Mouse (Mus musculus) ES-CJ7 (cell line): ENCODE results near the gene Armh2.

Experiments
- DNase-seq: peaks from one replicate; pipeline ENCODE4 v3.0.0; 2011; ENCODE audit warnings: low read depth, low spot score

The Armh2 gene

DNA sequence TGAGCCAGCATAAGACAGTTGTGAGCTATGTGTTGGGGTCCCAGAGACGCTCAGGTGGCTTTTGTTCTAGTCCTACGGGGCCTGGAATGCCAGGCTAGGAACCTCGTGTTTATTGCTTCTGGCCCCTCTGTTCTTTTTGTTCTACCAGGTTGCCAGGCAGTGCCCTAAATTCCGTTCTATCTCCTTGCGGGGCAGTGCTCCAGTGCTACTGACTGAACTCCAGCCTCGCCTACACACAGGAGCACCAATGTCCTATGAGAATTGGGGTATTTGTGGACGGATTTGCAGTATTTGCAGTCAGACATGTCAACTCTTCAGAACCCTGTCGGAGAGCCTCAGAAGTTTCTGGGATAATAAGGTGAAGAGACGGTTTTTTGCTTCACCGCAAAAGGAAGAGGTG, at the start of gene Armh2:
Gene Armh2 (plus strand): TSS at position 205 of the 400 bp plus-strand sequence.
- no peak for DNase-seq

DNA sequence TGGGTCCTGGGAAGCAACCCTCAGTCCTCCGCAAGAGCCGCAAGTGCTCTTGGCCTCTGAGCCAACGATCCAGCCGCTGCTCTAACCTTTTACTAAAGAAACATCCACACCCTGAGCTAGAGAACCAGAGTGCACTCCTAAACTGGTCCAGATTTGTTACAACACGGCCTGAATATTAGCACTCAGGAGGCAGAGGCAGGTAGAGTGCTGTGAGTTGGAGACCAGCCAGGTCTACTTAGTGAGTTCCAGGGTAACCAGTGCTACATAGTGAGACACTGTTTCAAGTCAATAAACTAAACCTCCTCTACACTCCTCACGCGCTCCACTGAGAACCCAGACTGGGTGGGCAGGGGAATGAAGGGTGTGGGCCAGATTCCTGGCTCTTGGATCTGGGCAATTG, 47.7 kb upstream of the Armh2 start:
- DNase-seq = no peak

DNA sequence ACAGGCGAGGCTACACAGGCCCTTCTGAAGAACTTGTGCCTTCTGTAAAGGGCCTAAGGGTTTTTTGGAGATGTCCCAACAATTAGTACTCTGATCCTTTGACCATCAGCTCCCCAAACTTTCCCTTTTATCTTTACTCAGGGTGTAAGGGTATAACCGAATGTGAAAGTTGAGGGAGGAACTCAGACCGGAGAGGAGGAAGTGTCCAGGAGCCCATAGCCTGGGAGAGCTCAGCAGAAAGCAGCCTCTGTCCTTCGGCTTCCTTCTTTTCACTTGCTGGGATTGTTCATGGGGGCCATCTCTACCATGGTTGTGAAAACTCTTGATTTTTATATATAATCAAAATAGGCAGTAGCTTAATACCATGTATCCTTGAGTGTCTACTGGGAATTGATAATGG, 42.3 kb upstream of the Armh2 start:
- DNase-seq = no peak

DNA sequence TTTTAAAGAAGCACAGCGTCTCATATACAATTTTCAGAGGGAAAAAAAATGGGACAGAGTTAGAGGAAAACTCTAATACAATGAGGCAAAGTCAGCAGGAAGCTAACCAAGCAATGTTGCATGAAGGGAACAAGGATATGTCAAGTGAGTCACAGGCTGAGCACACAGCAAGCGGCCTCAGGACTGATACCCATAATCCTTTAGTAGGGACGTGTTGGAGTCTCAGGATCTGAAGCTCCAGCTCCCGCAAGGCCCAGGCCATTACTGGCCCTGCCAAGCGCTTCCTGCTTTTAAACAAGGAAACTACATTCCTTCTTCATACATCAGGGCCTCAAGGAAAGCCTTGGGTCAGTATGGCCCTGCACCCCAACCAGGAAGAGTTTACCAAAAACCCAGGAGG, 38.9 kb upstream of the Armh2 start:
- no peak for DNase-seq

DNA sequence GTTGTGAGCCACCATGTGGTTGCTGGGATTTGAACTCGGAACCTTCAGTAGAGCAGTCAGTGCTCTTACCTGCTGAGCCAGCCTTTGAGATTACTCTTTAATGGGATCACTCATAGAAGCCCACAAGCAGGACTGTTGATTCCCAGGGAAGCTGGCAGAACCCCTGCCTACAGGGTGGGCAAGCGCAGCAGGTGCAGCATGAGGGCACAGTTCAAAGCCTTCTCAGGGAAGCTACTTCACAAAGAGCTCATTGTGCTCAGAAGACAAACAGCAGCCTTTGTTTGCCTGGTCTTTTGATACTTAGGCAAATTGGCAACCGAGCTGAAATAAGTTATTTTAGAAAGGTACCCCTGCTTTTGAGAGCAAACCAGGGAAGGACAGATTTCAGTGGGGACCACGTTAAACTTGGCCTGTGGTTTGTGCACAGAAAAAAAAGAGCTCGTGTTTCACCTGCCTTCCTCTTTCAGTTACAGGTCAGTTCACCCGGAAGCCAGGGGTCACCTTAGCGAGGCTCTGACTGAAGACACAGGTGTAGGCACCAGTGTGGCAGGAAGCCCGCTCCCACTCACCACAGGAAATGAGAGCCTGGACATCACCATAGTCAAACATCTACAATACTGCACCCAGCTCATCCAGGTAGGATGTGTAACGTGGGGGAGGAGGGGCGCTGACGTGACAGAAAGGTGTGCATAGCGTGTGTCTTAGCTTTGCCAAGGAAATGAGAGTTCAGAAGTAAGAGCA, 31.2 kb upstream of the Armh2 start:
- DNase-seq = no peak

DNA sequence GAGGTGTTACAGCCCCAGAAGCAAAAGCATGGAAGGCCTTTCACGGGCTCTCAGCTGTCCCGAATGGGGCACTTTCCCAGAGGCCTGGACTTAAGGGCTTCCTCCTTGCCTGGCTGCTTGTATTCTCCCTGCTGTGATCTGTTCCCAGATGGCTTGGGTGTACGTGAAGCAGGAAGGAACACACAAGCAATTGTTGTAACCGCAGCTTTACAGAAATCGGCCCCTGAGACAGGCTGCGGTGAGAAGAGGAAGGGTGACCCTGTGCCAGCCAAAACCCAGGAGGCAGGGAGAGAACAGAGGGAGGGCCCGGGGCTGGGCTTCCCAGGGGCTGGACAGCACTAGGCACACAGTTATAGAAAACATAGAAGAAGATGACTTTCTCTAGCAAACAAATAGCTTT, 30.1 kb upstream of the Armh2 start:
- DNase-seq = no peak

DNA sequence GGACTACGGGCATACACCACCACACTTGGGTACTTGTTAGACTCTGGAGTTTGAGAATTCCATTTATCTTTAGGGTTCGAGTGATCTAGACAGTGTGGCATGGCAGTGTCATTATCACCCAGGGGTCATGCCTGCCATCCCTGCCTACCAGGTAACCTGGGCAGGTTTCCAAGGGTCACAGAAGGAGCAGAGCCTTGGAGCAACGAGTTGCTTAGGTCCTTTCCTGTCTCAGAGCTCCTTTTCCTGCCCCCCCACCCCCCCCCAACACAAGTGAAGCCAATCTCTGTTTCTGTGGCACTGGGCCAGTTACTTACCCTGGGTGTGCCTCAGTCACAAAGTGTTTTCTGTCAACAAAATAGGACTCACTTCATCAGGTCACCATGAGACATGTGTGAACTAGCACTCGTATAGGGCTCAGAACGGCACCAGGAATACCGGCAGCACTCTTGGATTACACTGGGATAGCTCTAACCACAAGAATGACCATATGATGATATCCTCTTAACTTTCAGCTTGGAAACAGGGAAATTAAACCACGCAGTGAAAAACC, 28.4 kb upstream of the Armh2 start:
- no peak for DNase-seq

DNA sequence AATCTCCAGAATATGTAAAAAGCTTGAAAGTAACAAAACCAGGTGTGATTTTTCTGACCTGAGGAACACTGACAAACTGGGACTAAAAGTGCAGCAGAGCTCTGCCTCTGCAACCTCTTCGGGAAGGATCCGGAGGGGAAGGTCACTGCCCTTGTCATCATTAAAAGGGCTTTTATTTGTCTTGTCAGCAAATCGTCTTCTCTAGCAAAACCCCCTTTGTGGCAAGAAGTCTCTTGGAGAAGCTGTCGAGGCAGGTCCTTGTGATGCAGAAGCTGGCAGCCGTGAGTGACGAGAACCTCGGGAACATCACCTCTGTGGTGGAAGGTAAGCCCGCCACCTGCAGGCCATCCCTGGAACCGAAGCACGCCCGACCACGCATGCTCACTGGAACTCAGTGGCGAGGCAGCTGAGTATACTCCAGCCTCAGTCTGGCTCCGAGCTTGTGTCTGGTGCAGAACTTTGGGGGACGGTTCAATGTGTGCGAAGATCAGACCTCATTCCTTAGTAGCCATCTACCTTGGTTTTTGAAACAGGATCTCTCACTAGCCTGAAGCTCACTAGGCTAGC, 27.5 kb upstream of the Armh2 start:
- peak; percentile 90 for DNase-seq

DNA sequence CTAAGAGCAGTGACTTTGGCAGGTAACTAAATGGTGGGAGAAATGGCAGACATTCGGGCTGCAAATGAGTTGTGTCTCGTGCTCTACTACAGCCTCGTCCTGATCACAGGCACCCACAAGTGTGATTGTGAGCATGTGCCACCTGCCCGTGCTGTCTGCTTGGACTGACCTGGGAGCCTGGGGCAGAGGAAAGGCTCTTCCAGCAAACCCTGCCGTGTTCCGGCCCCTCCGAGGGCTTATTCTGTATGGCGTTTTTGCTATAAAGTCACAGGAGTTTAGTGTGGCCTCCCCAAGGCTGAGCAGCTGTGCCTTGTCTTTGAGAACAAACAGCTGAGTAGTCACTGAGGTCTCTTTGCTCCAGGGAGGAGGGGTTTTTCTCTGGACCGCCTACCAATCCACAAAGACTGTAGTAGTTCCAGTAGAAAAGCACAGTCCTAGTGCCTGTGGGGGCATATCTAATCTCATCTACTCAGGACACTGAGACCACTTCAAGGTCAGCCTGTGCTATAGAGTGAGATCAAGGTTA, 26.6 kb upstream of the Armh2 start:
- no peak for DNase-seq

DNA sequence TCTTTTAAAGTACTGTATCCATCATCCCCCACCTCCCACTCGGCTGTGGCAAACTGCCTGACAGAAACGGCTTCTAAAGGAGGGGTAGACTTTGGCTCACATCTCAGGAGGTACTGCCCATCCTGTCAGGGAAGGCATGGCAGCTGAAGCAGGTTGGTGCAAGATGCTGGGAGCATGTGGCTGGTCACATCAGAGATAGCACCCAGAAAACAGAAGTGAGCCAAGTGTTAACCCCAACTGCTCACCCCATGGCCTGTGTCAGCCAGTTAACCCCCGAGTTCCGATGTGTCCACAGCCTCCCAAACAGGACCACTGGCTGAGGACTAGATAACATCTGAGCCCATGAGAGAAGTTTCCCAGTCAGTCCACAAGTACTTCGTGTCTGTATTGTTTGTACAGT, 25.4 kb upstream of the Armh2 start:
- DNase-seq = no peak

DNA sequence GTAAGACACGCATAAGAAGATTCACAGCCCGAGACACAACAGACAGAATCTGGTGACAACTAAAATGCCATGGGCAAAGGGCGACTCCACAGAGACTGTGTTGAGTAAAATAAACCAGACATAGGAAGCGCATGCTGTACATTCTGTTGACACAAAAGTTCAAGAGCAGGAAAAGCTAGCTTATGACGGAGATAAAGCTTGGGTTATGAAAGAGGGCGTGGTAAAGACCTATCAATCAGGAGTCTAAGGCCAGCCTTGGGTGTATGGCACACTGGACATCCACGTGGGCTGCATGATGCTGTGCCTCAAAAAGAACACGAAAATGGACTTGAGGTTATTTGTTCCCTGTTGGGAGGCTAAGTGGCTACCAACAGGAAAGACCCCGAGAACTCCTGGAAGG, 24.6 kb upstream of the Armh2 start:
- no peak for DNase-seq

DNA sequence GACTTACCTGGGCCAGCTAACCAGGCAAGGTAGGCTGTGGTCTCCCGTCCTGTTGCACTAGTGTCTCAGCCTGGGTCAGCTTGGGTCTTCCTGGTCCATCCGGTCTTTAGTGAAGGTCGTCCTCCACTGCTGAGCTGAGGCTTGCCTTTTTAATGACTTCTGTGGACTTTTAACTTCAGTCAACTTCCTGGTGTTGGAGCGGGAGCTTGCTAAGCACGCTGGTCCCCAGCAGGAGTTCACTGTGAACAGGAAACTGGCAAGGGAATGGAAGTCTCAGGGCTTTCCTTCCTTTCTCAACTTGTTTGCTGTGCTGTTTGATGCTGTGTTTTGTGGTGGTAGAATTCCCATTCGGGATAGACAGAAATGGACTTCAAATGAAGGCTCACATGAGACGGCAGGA, 23.4 kb upstream of the Armh2 start:
- DNase-seq = no peak

DNA sequence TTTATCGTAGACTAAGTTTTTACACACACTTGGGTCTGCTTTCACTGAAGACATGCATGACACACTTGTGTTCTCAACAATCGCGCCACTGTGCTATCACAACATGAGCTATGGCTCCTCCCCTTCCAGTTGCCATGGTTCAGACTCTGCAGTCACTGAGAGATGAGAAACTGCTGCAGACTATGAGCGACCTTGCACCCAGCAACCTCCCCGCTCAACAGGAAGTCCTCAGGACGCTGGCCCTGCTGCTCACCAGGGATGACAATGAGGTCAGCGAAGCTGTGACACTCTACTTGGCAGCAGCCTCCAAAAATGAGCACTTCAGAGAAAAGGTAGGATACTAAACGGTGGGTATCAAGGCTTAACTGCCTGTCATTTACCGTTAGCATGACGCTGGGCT, 19.5 kb upstream of the Armh2 start:
- DNase-seq = no peak

DNA sequence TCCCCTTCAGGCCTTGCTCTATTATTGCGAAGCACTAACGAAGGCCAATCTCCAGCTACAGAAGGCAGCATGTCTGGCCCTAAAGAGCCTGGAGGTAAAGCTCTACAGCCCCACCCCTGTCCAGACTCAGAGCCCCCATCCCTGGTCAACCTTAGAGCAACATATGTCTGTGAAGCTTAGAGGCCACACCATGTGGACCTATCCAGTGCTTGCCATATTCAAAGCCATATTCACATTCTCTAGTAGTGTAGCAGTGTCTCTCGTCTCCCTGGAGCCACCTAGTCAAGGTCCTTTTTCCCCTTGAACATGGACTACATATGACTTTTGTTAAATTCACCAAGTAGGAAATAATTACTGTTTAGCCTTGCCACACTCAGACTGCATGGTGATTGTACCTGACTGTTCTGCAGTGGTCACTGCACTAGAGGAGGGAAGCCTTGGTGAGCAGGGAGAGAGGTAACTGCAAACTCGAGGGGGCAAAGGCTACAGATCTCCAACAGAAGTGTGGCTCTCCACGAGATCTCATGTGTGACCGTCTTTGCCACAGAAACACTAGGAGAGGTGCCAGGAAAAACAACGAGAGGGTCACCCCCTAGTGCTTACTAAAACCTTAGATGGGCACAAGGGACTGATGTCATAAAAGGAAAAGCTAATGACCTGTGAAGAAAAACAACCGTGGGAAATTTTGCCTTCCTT, 17.2 kb upstream of the Armh2 start:
- DNase-seq = no peak

DNA sequence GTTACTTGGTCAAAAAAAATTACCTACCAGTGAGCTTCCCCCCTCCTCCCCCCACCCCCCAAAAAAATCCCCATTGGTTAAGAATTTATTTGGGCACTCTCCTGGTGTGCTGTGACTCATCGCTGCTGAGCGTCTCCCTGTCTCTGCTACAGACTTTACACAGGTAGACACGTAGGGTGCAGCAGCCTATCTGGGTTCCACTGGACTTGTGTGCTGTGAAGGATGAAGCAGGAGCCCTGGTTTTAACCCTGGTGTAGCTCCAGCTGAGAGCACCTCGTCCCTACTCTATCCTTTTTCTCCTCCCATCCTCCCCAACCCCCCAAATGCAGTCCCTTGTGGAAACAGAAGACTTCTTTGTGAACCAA, 16.7 kb upstream of the Armh2 start:
- DNase-seq = no peak

DNA sequence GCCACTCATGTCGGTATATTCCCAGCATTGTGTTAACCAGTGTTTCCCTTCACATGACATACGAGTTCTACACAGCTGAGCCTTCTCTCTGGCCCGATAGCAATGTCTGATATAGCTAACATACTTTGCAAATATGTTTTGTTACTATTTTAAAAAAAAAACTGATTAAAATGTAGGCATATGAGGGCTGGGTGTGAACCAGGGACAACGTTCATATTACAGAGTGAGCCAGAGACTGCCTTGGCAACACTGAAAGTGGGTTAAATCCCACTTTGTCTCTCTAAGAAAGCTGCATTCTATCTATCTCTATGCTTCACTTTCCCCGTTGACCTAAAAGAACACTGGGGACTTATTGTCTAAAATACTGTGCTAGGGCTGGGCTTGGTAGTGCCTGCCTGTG, 11.9 kb upstream of the Armh2 start:
- DNase-seq = no peak

DNA sequence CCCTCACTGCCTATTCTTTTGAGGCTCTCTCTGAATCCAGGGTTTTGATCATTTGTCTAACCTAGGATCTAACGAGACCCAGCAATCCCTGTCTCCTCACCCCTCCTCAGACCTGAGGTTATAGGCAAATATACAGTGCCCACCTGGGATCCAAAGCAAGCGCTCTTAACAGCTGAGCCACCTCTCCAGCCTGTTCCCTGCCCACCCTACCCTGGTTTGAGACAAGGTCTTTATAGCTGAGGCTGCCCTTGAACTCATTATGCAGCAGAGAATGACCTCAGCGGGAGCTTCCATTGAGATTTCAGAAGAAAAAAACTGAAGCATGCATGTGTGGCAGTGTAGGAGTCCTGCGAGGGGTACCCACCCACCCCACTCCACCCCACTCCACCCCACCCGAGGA, 6.5 kb upstream of the Armh2 start:
- no peak for DNase-seq

DNA sequence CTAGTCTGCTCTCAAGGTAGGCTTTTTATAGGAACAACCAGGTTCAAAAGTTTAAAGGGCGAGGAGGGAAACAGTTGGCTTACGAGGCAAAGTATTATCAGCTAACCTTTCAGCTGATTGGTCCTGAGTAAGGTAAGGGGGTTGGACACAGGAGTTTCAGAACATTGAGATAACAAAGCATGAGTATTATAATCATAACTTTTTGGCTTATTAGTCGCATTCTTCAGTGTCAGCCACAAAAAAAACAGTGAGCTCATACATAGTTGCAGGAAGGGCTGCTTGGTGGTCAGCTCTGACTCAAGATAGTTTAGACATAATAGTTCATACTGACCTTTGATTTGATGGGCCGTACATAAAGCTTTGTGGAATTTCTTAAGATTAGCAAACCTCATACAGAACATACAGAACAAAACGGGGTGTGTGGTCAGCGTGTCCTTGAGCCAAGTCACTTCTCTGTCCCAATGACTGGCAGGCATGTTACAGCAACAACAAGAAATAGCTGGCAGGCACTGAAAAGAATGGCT, 5.4 kb upstream of the Armh2 start:
- DNase-seq = no peak

DNA sequence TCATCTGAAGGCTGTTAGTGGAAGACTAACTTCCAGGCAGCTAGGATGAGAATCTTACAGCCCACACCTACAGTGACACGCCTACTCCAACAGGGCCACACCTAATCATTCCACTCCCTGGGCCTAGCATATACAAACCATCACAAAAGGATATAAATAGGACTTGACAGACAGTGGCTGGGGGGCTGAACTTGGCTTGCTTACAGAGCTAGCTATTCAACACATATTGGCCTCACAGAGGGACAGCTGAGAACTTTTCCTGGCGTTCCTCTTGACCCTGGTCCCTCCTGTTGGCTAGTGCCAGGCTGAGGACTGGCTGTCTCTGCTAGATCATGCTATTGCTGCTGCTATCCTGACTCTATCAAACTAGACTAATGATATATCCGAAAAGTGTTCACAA, 6.8 kb downstream of the Armh2 start:
- DNase-seq = peak; percentile 30

DNA sequence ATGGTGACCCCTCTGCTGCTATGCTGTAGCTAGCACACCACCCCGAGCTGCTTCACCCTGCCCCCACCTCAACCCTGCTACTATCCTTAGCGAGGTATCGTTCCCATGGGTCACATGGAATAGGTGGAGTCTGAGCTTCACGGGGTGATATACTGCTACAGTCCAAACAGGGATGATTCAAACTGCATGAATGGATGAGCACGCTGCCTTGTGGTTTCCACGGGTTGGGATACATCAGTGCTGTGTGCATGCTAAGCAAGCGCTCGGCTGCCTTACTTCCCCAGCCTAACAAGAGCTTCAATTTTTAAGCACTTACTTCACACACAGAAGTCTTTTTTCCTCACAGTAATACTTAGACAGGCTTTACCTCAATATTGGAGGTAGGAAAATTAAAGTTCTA, 9.8 kb downstream of the Armh2 start:
- DNase-seq = no peak

DNA sequence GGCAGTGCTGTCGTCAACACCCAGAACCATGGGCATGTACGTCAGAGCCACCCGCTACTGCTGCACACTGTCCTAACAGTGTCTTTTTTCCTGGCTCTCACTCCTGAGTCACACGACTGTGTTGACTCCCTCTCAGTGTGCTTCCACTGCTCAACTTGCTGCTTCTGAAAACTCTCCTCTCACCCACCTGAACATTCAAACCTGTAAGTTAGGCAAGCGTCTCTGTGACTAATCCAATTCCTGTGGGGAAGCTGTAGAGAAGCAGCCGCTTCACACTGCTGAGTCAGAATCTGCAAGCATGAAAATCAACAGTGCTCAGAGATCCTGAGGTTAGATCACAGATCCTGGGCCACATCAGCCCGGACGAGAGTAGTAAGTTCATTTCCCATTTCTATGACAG, 10.4 kb downstream of the Armh2 start:
- no peak for DNase-seq

DNA sequence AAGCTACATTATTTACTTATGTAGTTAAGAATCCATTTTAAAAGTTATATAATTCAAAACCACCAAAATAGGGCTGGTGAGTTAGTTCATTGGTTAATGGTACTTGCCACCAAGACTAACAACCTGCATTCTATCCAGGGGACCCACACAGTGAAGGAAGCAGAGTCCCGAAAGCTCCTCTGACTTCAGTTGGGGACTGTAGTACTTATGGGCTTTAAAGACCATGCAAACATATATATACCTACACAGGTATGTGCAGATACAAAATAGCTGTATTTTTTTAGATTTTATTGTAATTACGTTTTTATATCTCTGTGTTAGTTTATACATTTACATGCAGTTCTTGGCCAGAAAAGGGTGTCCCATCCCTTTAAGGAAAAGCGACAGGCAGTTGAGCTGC, 15.7 kb downstream of the Armh2 start:
- no peak for DNase-seq
